In the genomic region with DNA sequence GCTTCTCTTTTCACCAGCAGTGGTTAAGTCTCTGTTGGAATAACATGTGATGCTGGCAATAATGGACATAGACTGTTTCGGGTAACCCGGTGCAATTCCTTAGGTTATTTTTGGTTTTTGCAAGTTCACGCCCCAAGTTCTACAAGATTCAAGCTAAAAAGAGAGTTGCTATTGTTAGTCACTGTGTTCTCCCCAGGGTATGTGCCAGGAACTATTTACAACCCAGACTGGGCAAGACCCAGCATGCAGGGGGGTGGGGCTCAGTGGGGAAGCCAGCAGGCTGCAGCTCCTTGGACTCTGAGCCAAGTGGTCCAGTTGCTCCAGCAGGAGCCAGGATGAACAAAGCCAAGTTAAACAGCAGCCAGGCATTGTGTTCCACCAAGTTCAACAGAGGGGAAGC, we compare ENCODE assay signal across 9 mouse cellular contexts. TPM values are rescaled to one million over a fixed set of nuclear protein-coding genes. Genes with fewer than 3 reads are reported as not detected.
A peak's percentile ranks its signal among the peaks of the same experiment; 100 is the strongest.
DNase-seq lines count a peak whose midpoint lies in the region; ATAC-seq and TF ChIP-seq lines count a peak whose summit lies in the region.
"Had no signal": no experiment of that assay in that cellular context is flagged by ENCODE, and none has a peak within 500 bp of the region (broad histone marks: within the 10 kb centered on the region; RNA-seq: fewer than 3 reads in every experiment).

No protein-coding gene starts in this region.

- TF ChIP-seq CTCF in spleen, adult 2 months (IDR thresholded peaks at IDR 0.05; ENCODE audit: extremely low read depth, insufficient read depth, insufficient read length, insufficient replicate concordance) = no peak
- no peak for TF ChIP-seq CTCF in heart, postnatal 0 days (IDR thresholded peaks at IDR 0.05; ENCODE audit: low read depth)

- H3K4me3 ChIP-seq in spleen, adult 2 months (ENCODE audit: extremely low read depth, insufficient read depth, insufficient read length) = no peak overlapping the region
- H3K4me3 ChIP-seq in heart, postnatal 0 days (ENCODE audit: low read depth, low read length) = no peak overlapping the region
- no peak overlapping the region for H3K4me3 ChIP-seq in forebrain, embryonic 13.5 days
- H3K4me3 ChIP-seq: liver, embryonic 15.5 days had no signal

- peak; percentile 77 for ATAC-seq in heart, postnatal 0 days (ENCODE audit: insufficient read depth, low read depth)
- ATAC-seq in forebrain, embryonic 13.5 days = no peak
- no peak for ATAC-seq in CD4-positive, CD25-positive, alpha-beta regulatory T cell, adult 4 months

- peaks cover 11% of the 10 kb centered on the region; the same call in 1 of the 2 replicates for H3K4me1 ChIP-seq in spleen, adult 2 months (ENCODE audit: control insufficient read depth, insufficient read depth, insufficient read length)
- H3K4me1 ChIP-seq in heart, postnatal 0 days (ENCODE audit: control insufficient read depth, insufficient read depth) = peaks cover 27% of the 10 kb centered on the region
- peaks cover 16% of the 10 kb centered on the region for H3K4me1 ChIP-seq in forebrain, embryonic 13.5 days

- no peaks in the 10 kb centered on the region for H3K9me3 ChIP-seq in heart, postnatal 0 days (replicated peaks; ENCODE audit: control insufficient read depth, low read length)
- no peaks in the 10 kb centered on the region for H3K9me3 ChIP-seq in forebrain, embryonic 13.5 days (replicated peaks)
- H3K9me3 ChIP-seq: liver, embryonic 15.5 days had no signal

- H3K9ac ChIP-seq in heart, postnatal 0 days (replicated peaks; ENCODE audit: low read depth, low read length) = no peak overlapping the region
- H3K9ac ChIP-seq in forebrain, embryonic 13.5 days = no peak overlapping the region
- H3K9ac ChIP-seq: liver, embryonic 15.5 days had no signal

- DNase-seq in spleen, adult 2 months (ENCODE audit: low read depth in 1 of 2, low spot score in 2 of 2) = peak in 1 of 2 experiments; percentile 37
- no peak for DNase-seq in spleen, postnatal 10 days (ENCODE audit: low spot score in 2 of 2)
- peak; percentile 19 to 29 for DNase-seq in cerebellum, postnatal 36 days
- DNase-seq in heart, postnatal 0 days (ENCODE audit: low spot score) = peak; percentile 79
- DNase-seq in left cerebral cortex, adult 18-20 months (ENCODE audit: low spot score in 2 of 2) = peak; percentile 48 to 55
- peak; percentile 38 for DNase-seq in right cerebral cortex, postnatal 25 days

- TF ChIP-seq EP300 in heart, postnatal 0 days (IDR thresholded peaks at IDR 0.05; ENCODE audit: low read depth) = peak; percentile 67; the same call in 1 of the 2 replicates

- H3K36me3 ChIP-seq in spleen, adult 2 months (ENCODE audit: control insufficient read depth, insufficient read depth, low read length) = no peaks in the 10 kb centered on the region
- no peaks in the 10 kb centered on the region for H3K36me3 ChIP-seq in heart, postnatal 0 days (replicated peaks; ENCODE audit: control insufficient read depth, insufficient read depth, low read length)
- no peaks in the 10 kb centered on the region for H3K36me3 ChIP-seq in forebrain, embryonic 13.5 days (ENCODE audit: poor library complexity, severe bottlenecking)
- H3K36me3 ChIP-seq: liver, embryonic 15.5 days had no signal

- WGBS in spleen, adult 2 months = 43% methylated on average over 3 of the region's 3 CpGs
- WGBS in heart, postnatal 0 days = 14% methylated on average over 3 of the region's 3 CpGs
- WGBS in forebrain, embryonic 13.5 days = 78% methylated on average over 3 of the region's 3 CpGs

- H3K27me3 ChIP-seq in spleen, adult 2 months (ENCODE audit: control insufficient read depth, insufficient read depth, low read length) = no peaks in the 10 kb centered on the region
- no peaks in the 10 kb centered on the region for H3K27me3 ChIP-seq in heart, postnatal 0 days (ENCODE audit: control insufficient read depth, insufficient read depth, low read length)
- H3K27me3 ChIP-seq in forebrain, embryonic 13.5 days = no peaks in the 10 kb centered on the region
- H3K27me3 ChIP-seq: liver, embryonic 15.5 days had no signal

- H3K4me2 ChIP-seq in heart, postnatal 0 days (ENCODE audit: low read depth, low read length) = peak overlapping the region; percentile 7; the same call in 1 of the 2 replicates
- H3K4me2 ChIP-seq in forebrain, embryonic 13.5 days = no peak overlapping the region
- H3K4me2 ChIP-seq: liver, embryonic 15.5 days had no signal

- H3K27ac ChIP-seq in spleen, adult 2 months (ENCODE audit: insufficient read depth, low read length) = peak overlapping the region; percentile 38; the same call in 1 of the 2 replicates
- peak overlapping the region; percentile 59 for H3K27ac ChIP-seq in heart, postnatal 0 days (ENCODE audit: low read depth)
- H3K27ac ChIP-seq in forebrain, embryonic 13.5 days = no peak overlapping the region
- H3K27ac ChIP-seq: liver, embryonic 15.5 days had no signal

- no peak for TF ChIP-seq POLR2A in spleen, adult 2 months (IDR thresholded peaks at IDR 0.05; ENCODE audit: low read depth, low read length)

RNA-seq across cellular contexts. Expression of a gene that starts 2.8 kb away (rescaled TPM):
- polyA plus RNA-seq in spleen, adult 2 months (2012; rRNA removed) = 8.5 TPM in 2 replicates
- 11.8 and 12.5 TPM in 2 replicates for total RNA-seq in heart, postnatal 0 days (2014; rRNA removed; ENCODE audit: low replicate concordance)
- 24.3 and 27.4 TPM in 2 replicates for polyA plus RNA-seq in heart, postnatal 0 days (2015; fragmentation: Nextera tagmentation; extraction: Ambion mirVana)
- 10 to 100 TPM; 18.6 to 19.0 TPM for total RNA-seq in left cerebral cortex, adult 18-20 months (2021)
- polyA plus RNA-seq in forebrain, embryonic 13.5 days (2015; fragmentation: Nextera tagmentation; extraction: Ambion mirVana) = 39.8 and 41.0 TPM in 2 replicates
- polyA plus RNA-seq in CD4-positive, CD25-positive, alpha-beta regulatory T cell, adult 4 months (2017; shearing (Covaris generic)) = 10 to 100 TPM; 27.6 to 35.3 TPM

Comparison
In these comparisons a context has a peak if more than half of its experiments do, and no peak if none do; other contexts are left out.
1. DNase-seq: peak in cerebellum, postnatal 36 days (2 of 2), heart, postnatal 0 days (single experiment), left cerebral cortex, adult 18-20 months (2 of 2) and right cerebral cortex, postnatal 25 days (single experiment); none in spleen, postnatal 10 days (0 of 2).